9 mouse cellular contexts compared by ENCODE assay signal in the genomic region with DNA sequence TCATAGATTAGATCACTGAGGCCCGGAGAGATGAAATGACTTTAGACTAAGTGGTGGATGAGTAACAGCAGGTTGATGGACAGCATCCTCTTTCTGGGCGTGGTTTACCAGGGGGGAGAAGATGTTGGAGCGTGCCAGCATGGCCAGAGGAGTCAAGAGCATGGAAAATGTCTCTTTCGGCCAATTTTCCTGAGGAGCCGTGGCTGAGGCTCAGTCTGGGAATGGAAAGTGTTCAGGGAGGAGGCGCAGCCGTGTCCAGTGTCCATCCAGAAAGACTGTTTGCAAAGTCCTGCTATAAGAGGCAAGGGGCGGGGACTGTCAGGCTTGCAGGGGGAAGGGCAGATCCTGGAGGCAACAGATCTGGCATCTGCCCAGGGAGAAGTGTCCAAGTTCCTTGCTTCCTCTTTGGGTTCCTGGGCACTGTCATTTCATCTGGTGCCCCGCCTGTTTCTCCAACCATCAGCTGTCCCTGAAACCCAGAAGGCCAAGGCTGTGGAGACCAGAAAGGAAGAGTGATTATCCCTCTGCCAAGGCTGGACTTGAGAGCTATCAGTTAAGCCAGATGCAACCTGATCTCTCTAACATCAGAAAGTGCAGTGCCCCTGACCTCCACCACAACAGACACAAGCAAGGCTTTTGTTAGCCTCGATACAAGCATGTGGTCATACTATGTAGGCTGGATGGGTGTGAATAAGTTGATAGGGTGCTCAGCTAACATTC. TPM values are rescaled to one million over a fixed set of nuclear protein-coding genes. Genes with fewer than 3 reads are reported as not detected.
DNase-seq lines count a peak whose midpoint lies in the region; ATAC-seq lines count a peak whose summit lies in the region.
"Had no signal": no experiment of that assay in that cellular context is flagged by ENCODE, and none has a peak within 500 bp of the region (broad histone marks: within the 10 kb centered on the region; RNA-seq: fewer than 3 reads in every experiment).

No protein-coding gene starts in this region.

- no peak overlapping the region for H3K4me3 ChIP-seq in midbrain, embryonic 13.5 days (replicated peaks)
- no peak overlapping the region for H3K4me3 ChIP-seq in midbrain, embryonic 11.5 days (ENCODE audit: low read depth, low read length)
- H3K4me3 ChIP-seq in heart, embryonic 10.5 days, result no peak overlapping the region
- no peak overlapping the region for H3K4me3 ChIP-seq in lung, embryonic 15.5 days

- H3K27ac ChIP-seq in midbrain, embryonic 13.5 days, result 0 out of 2 replicates have a peak overlapping the region, but pooled peaks have one; percentile 88
- no peak overlapping the region for H3K27ac ChIP-seq in midbrain, embryonic 11.5 days (ENCODE audit: low read depth, low read length)
- H3K27ac ChIP-seq in heart, embryonic 10.5 days, result peak overlapping the region; percentile 12; the same call in 1 of the 2 replicates
- no peak overlapping the region for H3K27ac ChIP-seq in lung, embryonic 15.5 days

- no peaks in the 10 kb centered on the region for H3K27me3 ChIP-seq in midbrain, embryonic 13.5 days
- H3K27me3 ChIP-seq in midbrain, embryonic 11.5 days (ENCODE audit: control insufficient read depth, insufficient read depth, low read length), result no peaks in the 10 kb centered on the region
- H3K27me3 ChIP-seq in heart, embryonic 10.5 days (ENCODE audit: insufficient read depth, poor library complexity, severe bottlenecking), result no peaks in the 10 kb centered on the region
- no peaks in the 10 kb centered on the region for H3K27me3 ChIP-seq in lung, embryonic 15.5 days

- ATAC-seq in midbrain, embryonic 13.5 days, result no peak
- ATAC-seq in midbrain, embryonic 11.5 days (ENCODE audit: low FRiP score), result no peak
- peak; percentile 80 for ATAC-seq in lung, embryonic 15.5 days (ENCODE audit: borderline replicate concordance, extremely low read depth, low FRiP score, low TSS enrichment)
- ATAC-seq in inflammation-experienced regulatory T-cells, adult 6 months, result no peak

- 77% methylated on average over 10 of the region's 10 CpGs for WGBS in midbrain, embryonic 13.5 days
- WGBS in midbrain, embryonic 11.5 days, result 78% methylated on average over 10 of the region's 10 CpGs
- 50% methylated on average over 10 of the region's 10 CpGs for WGBS in heart, embryonic 10.5 days
- WGBS in lung, embryonic 15.5 days, result 32% methylated on average over 10 of the region's 10 CpGs

- H3K9me3 ChIP-seq in midbrain, embryonic 13.5 days, result no peaks in the 10 kb centered on the region
- no peaks in the 10 kb centered on the region for H3K9me3 ChIP-seq in midbrain, embryonic 11.5 days (ENCODE audit: control insufficient read depth, low read length)
- H3K9me3 ChIP-seq in heart, embryonic 10.5 days, result no peaks in the 10 kb centered on the region
- no peaks in the 10 kb centered on the region for H3K9me3 ChIP-seq in lung, embryonic 15.5 days

- no peak overlapping the region for H3K4me2 ChIP-seq in midbrain, embryonic 13.5 days (replicated peaks)
- no peak overlapping the region for H3K4me2 ChIP-seq in midbrain, embryonic 11.5 days
- no peak overlapping the region for H3K4me2 ChIP-seq in lung, embryonic 15.5 days

- H3K36me3 ChIP-seq in midbrain, embryonic 13.5 days, result no peaks in the 10 kb centered on the region
- H3K36me3 ChIP-seq in midbrain, embryonic 11.5 days (ENCODE audit: control insufficient read depth, insufficient read depth, low read length), result no peaks in the 10 kb centered on the region
- no peaks in the 10 kb centered on the region for H3K36me3 ChIP-seq in heart, embryonic 10.5 days
- no peaks in the 10 kb centered on the region for H3K36me3 ChIP-seq in lung, embryonic 15.5 days

- no peak for DNase-seq in midbrain, embryonic 11.5 days (ENCODE audit: low spot score, missing footprints)
- peak; percentile 88 for DNase-seq in adrenal gland, postnatal 14 days
- no peak for DNase-seq in heart, embryonic 10.5 days (ENCODE audit: low spot score)
- no peak for DNase-seq in thymus, postnatal 25 days
- DNase-seq in retina, postnatal 1 day, result no peak

- no peak overlapping the region for H3K9ac ChIP-seq in midbrain, embryonic 13.5 days (replicated peaks)
- no peak overlapping the region for H3K9ac ChIP-seq in midbrain, embryonic 11.5 days (ENCODE audit: low read length)
- no peak overlapping the region for H3K9ac ChIP-seq in lung, embryonic 15.5 days

- peaks cover 28% of the 10 kb centered on the region for H3K4me1 ChIP-seq in midbrain, embryonic 13.5 days (replicated peaks)
- H3K4me1 ChIP-seq in midbrain, embryonic 11.5 days (ENCODE audit: control insufficient read depth, insufficient read depth, low read length), result peaks cover 4% of the 10 kb centered on the region; the same call in 1 of the 2 replicates
- peaks cover 28% of the 10 kb centered on the region for H3K4me1 ChIP-seq in heart, embryonic 10.5 days
- 0 out of 2 replicates have a peak, but pooled peaks cover 5% of the 10 kb centered on the region for H3K4me1 ChIP-seq in lung, embryonic 15.5 days

RNA-seq across cellular contexts. Expression of a gene that starts 16.2 kb away (rescaled TPM):
- 171 and 181 TPM in 2 replicates for polyA plus RNA-seq in midbrain, embryonic 13.5 days (2015; fragmentation: Nextera tagmentation; extraction: Ambion mirVana)
- 117 and 119 TPM in 2 replicates for polyA plus RNA-seq in midbrain, embryonic 11.5 days (2014; fragmentation: Nextera tagmentation; extraction: Ambion mirVana)
- 123 and 139 TPM in 2 replicates for total RNA-seq in adrenal gland, postnatal 14 days (2021)
- 84.1 and 103 TPM in 2 replicates for polyA plus RNA-seq in heart, embryonic 10.5 days (2016; fragmentation: Nextera tagmentation; extraction: Ambion mirVana)
- polyA plus RNA-seq in lung, embryonic 15.5 days (2015; fragmentation: Nextera tagmentation; extraction: Ambion mirVana), result 97.7 and 104 TPM in 2 replicates
- 10 to 100 TPM; 61.6 to 72.9 (median 72.1) TPM for polyA plus RNA-seq in inflammation-experienced regulatory T-cells, adult 6 months (2017; shearing (Covaris generic))

RNA-seq across cellular contexts. Expression of a gene that starts 26.3 kb away (rescaled TPM):
- polyA plus RNA-seq in midbrain, embryonic 13.5 days (2015; fragmentation: Nextera tagmentation; extraction: Ambion mirVana), result 0.15 and 0.27 TPM in 2 replicates
- 0.18 and 0.22 TPM in 2 replicates for polyA plus RNA-seq in midbrain, embryonic 11.5 days (2014; fragmentation: Nextera tagmentation; extraction: Ambion mirVana)
- 8.3 and 9.8 TPM in 2 replicates for total RNA-seq in adrenal gland, postnatal 14 days (2021)
- 4.9 and 5.1 TPM in 2 replicates for polyA plus RNA-seq in heart, embryonic 10.5 days (2016; fragmentation: Nextera tagmentation; extraction: Ambion mirVana)
- 8.0 and 8.5 TPM in 2 replicates for polyA plus RNA-seq in lung, embryonic 15.5 days (2015; fragmentation: Nextera tagmentation; extraction: Ambion mirVana)
- polyA plus RNA-seq in inflammation-experienced regulatory T-cells, adult 6 months (2017; shearing (Covaris generic)), result not detected

RNA-seq across cellular contexts. Expression of a gene that starts 30.2 kb away (rescaled TPM):
- polyA plus RNA-seq in midbrain, embryonic 13.5 days (2015; fragmentation: Nextera tagmentation; extraction: Ambion mirVana), result not detected in 2 replicates
- not detected in 2 replicates for polyA plus RNA-seq in midbrain, embryonic 11.5 days (2014; fragmentation: Nextera tagmentation; extraction: Ambion mirVana)
- 1.6 TPM in 1 of 2 replicates, not detected in the other for total RNA-seq in adrenal gland, postnatal 14 days (2021)
- 0.67 TPM in 1 of 2 replicates, not detected in the other for polyA plus RNA-seq in heart, embryonic 10.5 days (2016; fragmentation: Nextera tagmentation; extraction: Ambion mirVana)
- polyA plus RNA-seq in lung, embryonic 15.5 days (2015; fragmentation: Nextera tagmentation; extraction: Ambion mirVana), result 1.7 TPM in 1 of 2 replicates, not detected in the other
- 1 to 10 TPM in 1 of 3 experiments, not detected in 2; 1.4 TPM for polyA plus RNA-seq in inflammation-experienced regulatory T-cells, adult 6 months (2017; shearing (Covaris generic))

RNA-seq across cellular contexts. Expression of a gene that starts 33.8 kb away (rescaled TPM):
- 42.7 and 44.1 TPM in 2 replicates for polyA plus RNA-seq in midbrain, embryonic 13.5 days (2015; fragmentation: Nextera tagmentation; extraction: Ambion mirVana)
- polyA plus RNA-seq in midbrain, embryonic 11.5 days (2014; fragmentation: Nextera tagmentation; extraction: Ambion mirVana), result 43.4 and 48.6 TPM in 2 replicates
- 26.6 and 28.0 TPM in 2 replicates for total RNA-seq in adrenal gland, postnatal 14 days (2021)
- 28.0 and 33.2 TPM in 2 replicates for polyA plus RNA-seq in heart, embryonic 10.5 days (2016; fragmentation: Nextera tagmentation; extraction: Ambion mirVana)
- polyA plus RNA-seq in lung, embryonic 15.5 days (2015; fragmentation: Nextera tagmentation; extraction: Ambion mirVana), result 27.1 and 28.5 TPM in 2 replicates
- 1 to 10 TPM; 2.4 to 3.7 (median 2.5) TPM for polyA plus RNA-seq in inflammation-experienced regulatory T-cells, adult 6 months (2017; shearing (Covaris generic))

RNA-seq across cellular contexts. Expression of a gene that starts 48.9 kb away (rescaled TPM):
- polyA plus RNA-seq in midbrain, embryonic 13.5 days (2015; fragmentation: Nextera tagmentation; extraction: Ambion mirVana), result not detected in 2 replicates
- not detected in 2 replicates for polyA plus RNA-seq in midbrain, embryonic 11.5 days (2014; fragmentation: Nextera tagmentation; extraction: Ambion mirVana)
- total RNA-seq in adrenal gland, postnatal 14 days (2021), result not detected in 2 replicates
- polyA plus RNA-seq in heart, embryonic 10.5 days (2016; fragmentation: Nextera tagmentation; extraction: Ambion mirVana), result not detected in 2 replicates
- not detected in 2 replicates for polyA plus RNA-seq in lung, embryonic 15.5 days (2015; fragmentation: Nextera tagmentation; extraction: Ambion mirVana)
- not detected for polyA plus RNA-seq in inflammation-experienced regulatory T-cells, adult 6 months (2017; shearing (Covaris generic))
- polyA plus RNA-seq: large intestine, adult 2 months had no signal

Comparison
In these comparisons a context has a peak if more than half of its experiments do, and no peak if none do; other contexts are left out.
1. H3K27ac ChIP-seq: peak in midbrain, embryonic 13.5 days (single experiment) and heart, embryonic 10.5 days (single experiment); none in midbrain, embryonic 11.5 days (single experiment) and lung, embryonic 15.5 days (single experiment).